Mouse (Mus musculus): Measurements from ENCODE around the gene Aass.

Aass gene

DNA sequence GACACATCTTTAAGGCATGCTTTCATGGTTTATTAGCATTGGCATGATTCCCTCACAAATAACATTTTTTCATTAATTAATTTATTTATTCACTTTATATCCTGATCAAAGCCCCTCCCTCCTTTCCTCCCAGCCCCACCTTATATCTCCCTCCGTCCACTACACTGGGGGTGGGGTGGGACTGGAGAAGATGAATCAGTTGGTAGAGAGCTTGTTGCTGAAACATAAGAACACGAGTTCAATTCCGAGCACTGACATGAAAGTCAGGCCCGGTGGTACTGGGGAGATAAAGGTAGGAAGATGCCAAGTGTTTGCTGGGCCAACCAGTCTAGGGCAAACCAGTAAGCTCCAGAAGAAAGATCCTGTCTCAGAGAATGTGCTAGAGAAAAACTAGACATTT is 84.0 kb downstream of the Aass start:
- no peak for DNase-seq

DNA sequence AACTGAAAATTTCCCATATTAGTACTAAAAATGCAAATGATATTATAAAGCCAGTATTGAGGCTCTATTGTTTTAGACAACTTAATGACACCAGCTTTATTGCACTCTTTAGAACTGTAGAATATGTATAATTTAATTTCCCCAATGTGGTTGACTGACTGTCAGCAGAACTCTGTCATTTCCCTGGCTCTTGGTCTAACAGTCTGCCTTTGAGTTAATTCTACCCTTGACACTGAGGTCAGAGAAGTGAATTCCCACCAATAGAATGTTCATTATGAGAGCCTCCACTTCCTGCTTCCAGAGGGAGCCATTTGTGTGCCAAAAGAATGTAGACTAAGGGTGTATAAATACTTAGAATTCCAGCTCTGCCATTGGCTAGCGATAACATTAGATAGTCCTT is 104.5 kb downstream of the Aass start:
- no peak for DNase-seq

Measured in kidney, adult 8-10 months (tissue).